Mouse (Mus musculus) neural tube, embryonic 13.5 days (tissue): ENCODE data around the gene Sgo2b. TPM values are rescaled to one million over a fixed set of nuclear protein-coding genes. Genes with fewer than 3 reads are reported as not detected.
"Not testable (repeated sequence)": the region's sequence is repeated elsewhere in the genome, so short reads cannot be mapped to it uniquely, and the experiment has no call there.

ENCODE experiments used
- ATAC-seq: fragments of 200-750 bp; cut with Nextera tagmentation; 2 replicates; pipeline ENCODE4 v1.8.0; 2017; ENCODE audit warnings: low read depth, mild to moderate bottlenecking, moderate TSS enrichment, moderate library complexity
- H3K27ac ChIP-seq: fragments of 300-500 bp; sonication (generic); replicated peaks from 2 replicates; pipeline ENCODE4 v1.5.1; 2015; ENCODE audit warnings: moderate library complexity, mild to moderate bottlenecking, inconsistent platforms
- H3K27me3 ChIP-seq: fragments of 300-500 bp; sonication (generic); 2 replicates; pipeline ENCODE4 v1.6.1; 2015; ENCODE audit warnings: mild to moderate bottlenecking, inconsistent platforms
- H3K36me3 ChIP-seq: fragments of 300-500 bp; sonication (generic); 2 replicates; pipeline ENCODE4 v1.6.1; 2015; ENCODE audit warnings: mild to moderate bottlenecking, inconsistent platforms
- H3K4me1 ChIP-seq: fragments of 300-500 bp; sonication (generic); replicated peaks from 2 replicates; pipeline ENCODE4 v1.6.1; 2015; ENCODE audit warnings: inconsistent platforms
- H3K4me2 ChIP-seq: fragments of 300-500 bp; sonication (generic); 2 replicates; pipeline ENCODE4 v1.6.1; 2015; ENCODE audit warnings: inconsistent platforms, mild to moderate bottlenecking, moderate library complexity
- H3K4me3 ChIP-seq: fragments of 300-500 bp; sonication (generic); 2 replicates; pipeline ENCODE4 v1.5.1; 2015; ENCODE audit warnings: mild to moderate bottlenecking, inconsistent platforms
- H3K9ac ChIP-seq: fragments of 300-500 bp; sonication (generic); 2 replicates; pipeline ENCODE4 v1.6.1; 2015; ENCODE audit warnings: moderate library complexity, mild to moderate bottlenecking, inconsistent platforms
- H3K9me3 ChIP-seq: fragments of 300-500 bp; sonication (generic); 2 replicates; pipeline ENCODE4 v1.6.1; 2016; ENCODE audit warnings: inconsistent platforms
- WGBS: fragments of 180-500 bp; shearing (Covaris S2); methylation state at CpG from one replicate; pipeline ENCODE4 v1.1.7; 2015; 5-methylcytosine and 5-hydroxymethylcytosine counted together
- polyA plus RNA-seq: library from polyadenylated mRNA; unstranded; fragments of >200 nt; fragmentation: Nextera tagmentation; extraction: Ambion mirVana; gene quantifications from 2 replicates; pipeline ENCODE4 v1.2.1, GENCODE M21; 2015

Sgo2b gene
- 0.10 TPM in 1 of 2 replicates, not detected in the other for polyA plus RNA-seq

GRCm38 (mm10) chr8:63951626-63952377, at the start of gene Sgo2b:
Gene Sgo2b (minus strand): TSS chr8:63952248.
- H3K4me2 ChIP-seq, result peak within 1 kb of the TSS; percentile 72
- H3K27ac ChIP-seq, result no peak within 1 kb of the TSS
- no peaks in the 10 kb centered on the region for H3K27me3 ChIP-seq
- no peaks in the 10 kb centered on the region for H3K36me3 ChIP-seq
- peak within 1 kb of the TSS; percentile 37 for H3K4me3 ChIP-seq
- peak; percentile 77 for ATAC-seq
- peak within 1 kb of the TSS; percentile 60 for H3K9ac ChIP-seq
- 9% methylated on average over 28 of the region's 30 CpGs for WGBS
- H3K9me3 ChIP-seq, result no peaks in the 10 kb centered on the region
- H3K4me1 ChIP-seq, result no peaks in the 10 kb centered on the region

- not testable (repeated sequence) for ATAC-seq, H3K27me3 ChIP-seq, H3K4me3 ChIP-seq, H3K4me1 ChIP-seq, H3K4me2 ChIP-seq, H3K36me3 ChIP-seq, H3K9ac ChIP-seq, H3K9me3 ChIP-seq, H3K27ac ChIP-seq
- 17% methylated on average over 9 of the region's 9 CpGs for WGBS
Measured at GRCm38 (mm10) chr8:63970612-63971391, 18.8 kb upstream of the Sgo2b start.

- Histone ChIP-seq H3K9me3 (peaks cover 6% of the 10 kb centered on the region; the same call in 1 of the 2 replicates), H3K27ac (no peak overlapping the region), H3K36me3 (no peaks in the 10 kb centered on the region), H3K27me3 (no peaks in the 10 kb centered on the region), H3K4me2 (no peak overlapping the region), H3K4me1 (no peaks in the 10 kb centered on the region), H3K9ac (no peak overlapping the region), H3K4me3 (no peak overlapping the region)
- WGBS, result 85% methylated on average over 3 of the region's 3 CpGs
- ATAC-seq, result no peak
Measured at GRCm38 (mm10) chr8:63961032-63961785, 9.2 kb upstream of the Sgo2b start.

- not testable (repeated sequence) for H3K4me2 ChIP-seq, ATAC-seq, H3K4me1 ChIP-seq, H3K36me3 ChIP-seq, H3K27me3 ChIP-seq, H3K27ac ChIP-seq, H3K4me3 ChIP-seq, H3K9me3 ChIP-seq, H3K9ac ChIP-seq
- 87% methylated on average over 4 of the region's 4 CpGs for WGBS
Measured at GRCm38 (mm10) chr8:63953802-63954201, 1.8 kb upstream of the Sgo2b start.

- no peak for ATAC-seq
- H3K4me3 ChIP-seq, result no peak overlapping the region
- 85% methylated on average over 7 of the region's 7 CpGs for WGBS
Measured at GRCm38 (mm10) chr8:63933171-63933570, 18.9 kb downstream of the Sgo2b start.

GRCm38 (mm10) chr8:63929301-63930097, 22.5 kb downstream of the Sgo2b start:
- Histone ChIP-seq H3K9ac (no peak overlapping the region), H3K9me3 (no peaks in the 10 kb centered on the region), H3K27me3 (no peaks in the 10 kb centered on the region), H3K27ac (no peak overlapping the region), H3K36me3 (no peaks in the 10 kb centered on the region), H3K4me2 (no peak overlapping the region), H3K4me1 (no peaks in the 10 kb centered on the region), H3K4me3 (no peak overlapping the region)
- no peak for ATAC-seq
- WGBS, result 49% methylated on average over 3 of the region's 3 CpGs

More at GRCm38 (mm10) chr8:63933171-63933570, 18.9 kb downstream of the Sgo2b start:
- Histone ChIP-seq H3K27me3 (no peaks in the 10 kb centered on the region), H3K9ac (no peak overlapping the region), H3K4me2 (no peak overlapping the region), H3K27ac (no peak overlapping the region), H3K4me1 (no peaks in the 10 kb centered on the region), H3K9me3 (no peaks in the 10 kb centered on the region), H3K36me3 (no peaks in the 10 kb centered on the region)

- no peak overlapping the region for H3K4me3 ChIP-seq
- no peaks in the 10 kb centered on the region for H3K36me3 ChIP-seq
- no peak overlapping the region for H3K4me2 ChIP-seq
- 33% methylated on average over 4 of the region's 4 CpGs for WGBS
- no peaks in the 10 kb centered on the region for H3K4me1 ChIP-seq
- H3K27ac ChIP-seq, result no peak overlapping the region
- H3K9ac ChIP-seq, result no peak overlapping the region
- no peak for ATAC-seq
- H3K9me3 ChIP-seq, result no peaks in the 10 kb centered on the region
- no peaks in the 10 kb centered on the region for H3K27me3 ChIP-seq
Measured at GRCm38 (mm10) chr8:63921257-63921960, 30.6 kb downstream of the Sgo2b start.

GRCm38 (mm10) chr8:63895096-63895495, 57.0 kb downstream of the Sgo2b start:
- no peaks in the 10 kb centered on the region for H3K27me3 ChIP-seq
- no peak for ATAC-seq
- no peak overlapping the region for H3K9ac ChIP-seq
- no peaks in the 10 kb centered on the region for H3K36me3 ChIP-seq
- no peak overlapping the region for H3K4me2 ChIP-seq
- 89% methylated on average over 2 of the region's 2 CpGs for WGBS
- no peak overlapping the region for H3K4me3 ChIP-seq
- H3K4me1 ChIP-seq, result no peaks in the 10 kb centered on the region
- H3K9me3 ChIP-seq, result no peaks in the 10 kb centered on the region
- no peak overlapping the region for H3K27ac ChIP-seq

GRCm38 (mm10) chr8:63878353-63878752, 73.7 kb downstream of the Sgo2b start:
- no peak overlapping the region for H3K4me3 ChIP-seq
- no peaks in the 10 kb centered on the region for H3K36me3 ChIP-seq
- no peak overlapping the region for H3K9ac ChIP-seq
- 91% methylated on average over 4 of the region's 4 CpGs for WGBS
- no peak for ATAC-seq
- no peak overlapping the region for H3K27ac ChIP-seq
- H3K4me1 ChIP-seq, result no peaks in the 10 kb centered on the region
- H3K4me2 ChIP-seq, result no peak overlapping the region
- no peaks in the 10 kb centered on the region for H3K9me3 ChIP-seq
- H3K27me3 ChIP-seq, result no peaks in the 10 kb centered on the region

- ATAC-seq, result peak; percentile 89
- H3K27ac ChIP-seq, result no peak overlapping the region
- no peaks in the 10 kb centered on the region for H3K4me1 ChIP-seq
- H3K4me3 ChIP-seq, result no peak overlapping the region
- H3K9ac ChIP-seq, result no peak overlapping the region
- H3K27me3 ChIP-seq, result no peaks in the 10 kb centered on the region
- no peak overlapping the region for H3K4me2 ChIP-seq
- no peaks in the 10 kb centered on the region for H3K36me3 ChIP-seq
- no peaks in the 10 kb centered on the region for H3K9me3 ChIP-seq
- WGBS, result 20% methylated on average over 6 of the region's 6 CpGs
Measured at GRCm38 (mm10) chr8:63877393-63877792, 74.7 kb downstream of the Sgo2b start.

GRCm38 (mm10) chr8:63876949-63877348, 75.1 kb downstream of the Sgo2b start:
- no peak overlapping the region for H3K9ac ChIP-seq
- no peaks in the 10 kb centered on the region for H3K4me1 ChIP-seq
- H3K4me3 ChIP-seq, result no peak overlapping the region
- ATAC-seq, result peak; percentile 72
- no peaks in the 10 kb centered on the region for H3K36me3 ChIP-seq
- 87% methylated on average over 7 of the region's 7 CpGs for WGBS
- no peaks in the 10 kb centered on the region for H3K9me3 ChIP-seq
- H3K27ac ChIP-seq, result 0 out of 2 replicates have a peak overlapping the region, but pooled peaks have one; percentile 29
- no peak overlapping the region for H3K4me2 ChIP-seq
- H3K27me3 ChIP-seq, result no peaks in the 10 kb centered on the region
